7 mouse cellular contexts compared by ENCODE assay signal in genomic region chr12:70234938-70235484, GRCm38 (mm10). TPM values are rescaled to one million over a fixed set of nuclear protein-coding genes. Genes with fewer than 3 reads are reported as not detected.
DNase-seq lines count a peak whose midpoint lies in the region.

No protein-coding gene starts in this region.

- intact Hi-C loops in heart, postnatal 14 days (cut with DNase I), result loop anchor here (1.0 to 10.0 kb wide), 3 partner anchors 194 to 677 kb away; no protein-coding TSS in a partner anchor

- no peaks in the 10 kb centered on the region for H3K9me3 ChIP-seq in forebrain, embryonic 10.5 days

- H3K4me3 ChIP-seq in forebrain, embryonic 10.5 days, result peak overlapping the region; percentile 48

- peaks cover 30% of the 10 kb centered on the region for H3K4me1 ChIP-seq in forebrain, embryonic 10.5 days

- H3K27me3 ChIP-seq in forebrain, embryonic 10.5 days (ENCODE audit: poor library complexity, severe bottlenecking), result peaks cover 28% of the 10 kb centered on the region

- peak overlapping the region; percentile 79 for H3K27ac ChIP-seq in forebrain, embryonic 10.5 days

- WGBS in forebrain, embryonic 10.5 days, result 17% methylated on average over 13 of the region's 13 CpGs

- H3K36me3 ChIP-seq in forebrain, embryonic 10.5 days (replicated peaks), result no peaks in the 10 kb centered on the region

- peak; percentile 67 for DNase-seq in R1 (ENCODE audit: low read depth, low spot score)
- peak; percentile 59 for DNase-seq in c-Kit-positive CD71-positive TER-119-positive erythroid progenitor cells, embryonic 14.5 days (ENCODE audit: low spot score)
- DNase-seq in forebrain, embryonic 10.5 days (ENCODE audit: extremely low spot score, low spot score), result peak; percentile 76
- peak; percentile 73 to 84 for DNase-seq in heart, postnatal 14 days
- DNase-seq in layer of hippocampus, postnatal 14 days (ENCODE audit: low spot score in 2 of 2), result peak; percentile 81 to 82
- DNase-seq in lung, postnatal 4 days, result peak; percentile 60 to 81
- peak; percentile 79 for DNase-seq in right cerebral cortex, postnatal 14 days

RNA-seq across cellular contexts. Expression of gene Pygl, which starts 3.7 kb away (rescaled TPM):
- 9.7 and 10.8 TPM in 2 replicates for polyA plus RNA-seq in forebrain, embryonic 10.5 days (2016; fragmentation: Nextera tagmentation; extraction: Ambion mirVana)
- 1 to 10 TPM; 5.9 to 8.3 TPM for total RNA-seq in heart, postnatal 14 days (2021)
- total RNA-seq in layer of hippocampus, postnatal 14 days (2021), result 1 to 10 TPM; 3.2 to 5.4 TPM

Comparison
In these comparisons a context has a peak if more than half of its experiments do, and no peak if none do; other contexts are left out.
1. Peak in every context shown above with its lines: DNase-seq, H3K4me3 ChIP-seq and H3K27ac ChIP-seq.